Mouse (Mus musculus) CH12.LX (cell line): ENCODE measurements around the gene Abraxas2. TPM values are rescaled to one million over a fixed set of nuclear protein-coding genes. Genes with fewer than 3 reads are reported as not detected.

Experiments
- DNase-seq: peaks from one replicate; pipeline ENCODE4 v3.0.0-alpha.2; 2013; ENCODE audit errors: extremely low read depth
- H3K27ac ChIP-seq: 2 replicates; pipeline ENCODE4 v1.5.1; 2012; ENCODE audit warnings: low read depth, mild to moderate bottlenecking, control low read depth, moderate library complexity; ENCODE audit not compliant: insufficient read depth
- H3K27me3 ChIP-seq: replicated peaks from 2 replicates; pipeline ENCODE3; 2012; ENCODE audit warnings: inconsistent platforms
- H3K36me3 ChIP-seq, 2 experiments: replicated peaks in 1 of 2; 2 replicates each; pipeline versions ENCODE3 to v1.6.1; 2012; ENCODE audit warnings: inconsistent platforms in 1 of 2, low read length in 1 of 2, mild to moderate bottlenecking in 1 of 2, mixed read lengths in 1 of 2, moderate library complexity in 1 of 2; ENCODE audit not compliant: control insufficient read depth in 1 of 2, insufficient read depth in 1 of 2
- H3K4me1 ChIP-seq, 2 experiments: 2 replicates each; pipeline ENCODE4 v1.6.1; 2012; ENCODE audit warnings: inconsistent platforms in 1 of 2, moderate library complexity in 1 of 2; ENCODE audit not compliant: insufficient read depth in 2 of 2, control insufficient read depth in 1 of 2
- H3K4me2 ChIP-seq: 2 replicates; pipeline ENCODE4 v1.6.1; 2012; ENCODE audit warnings: low read depth, mild to moderate bottlenecking, control low read depth; ENCODE audit not compliant: poor library complexity, insufficient read depth, severe bottlenecking
- H3K4me3 ChIP-seq, 3 experiments: fragments of 150-350 bp in 1 of 3; sonication (generic) in 1 of 3; replicated peaks in 1 of 3; 2 replicates each; pipeline versions ENCODE3 to v1.5.1; 2011 to 2012; ENCODE audit warnings: low read depth in 2 of 3, low read length in 2 of 3, mild to moderate bottlenecking in 2 of 3, moderate library complexity in 2 of 3, control low read depth in 1 of 3, improper control_type of control experiment in 1 of 3, inconsistent platforms in 1 of 3, mixed read lengths in 1 of 3; ENCODE audit not compliant: poor library complexity in 1 of 3
- H3K79me2 ChIP-seq: replicated peaks from 2 replicates; pipeline ENCODE4 v1.6.1; 2012; ENCODE audit warnings: mild to moderate bottlenecking, moderate library complexity; ENCODE audit not compliant: control insufficient read depth, poor library complexity, insufficient read depth, severe bottlenecking; ENCODE audit errors: extremely low read depth
- H3K9ac ChIP-seq: 2 replicates; pipeline ENCODE4 v1.6.1; 2012; ENCODE audit warnings: low read depth, mild to moderate bottlenecking, control low read depth, moderate library complexity; ENCODE audit not compliant: insufficient read depth
- H3K9me3 ChIP-seq: replicated peaks from 2 replicates; pipeline ENCODE3; 2012; ENCODE audit warnings: low read length, inconsistent platforms, mixed read lengths
- E2F4 ChIP-seq: IDR thresholded peaks from 2 replicates; pipeline ENCODE4 v1.6.1; 2011; ENCODE audit warnings: low read depth, low read length, improper control_type of control experiment; ENCODE audit not compliant: insufficient replicate concordance
- GABPA ChIP-seq: IDR thresholded peaks from 2 replicates; pipeline ENCODE4 v1.6.1; 2012; ENCODE audit warnings: low read depth, low read length, improper control_type of control experiment, inconsistent platforms; ENCODE audit not compliant: insufficient replicate concordance
- HCFC1 ChIP-seq: IDR thresholded peaks from 2 replicates; pipeline ENCODE4 v1.6.1; 2012; ENCODE audit warnings: low read depth, mild to moderate bottlenecking, inconsistent platforms, low read length, improper control_type of control experiment
- IRF4 ChIP-seq: IDR thresholded peaks from 2 replicates; pipeline ENCODE4 v1.6.1; 2014; ENCODE audit warnings: low read depth, mild to moderate bottlenecking, inconsistent platforms, low read length, improper control_type of control experiment
- MAFK ChIP-seq: IDR thresholded peaks from 2 replicates; pipeline ENCODE4 v1.6.1; 2011; ENCODE audit warnings: low read length, improper control_type of control experiment; ENCODE audit not compliant: insufficient replicate concordance
- MEF2A ChIP-seq: IDR thresholded peaks from 2 replicates; pipeline ENCODE4 v1.6.1; 2014; ENCODE audit warnings: low read depth, mild to moderate bottlenecking, inconsistent platforms, low read length, improper control_type of control experiment, borderline replicate concordance
- MXI1 ChIP-seq: IDR thresholded peaks from 2 replicates; pipeline ENCODE4 v1.6.1; 2011; ENCODE audit warnings: mild to moderate bottlenecking, low read depth, low read length, improper control_type of control experiment
- MYC ChIP-seq: IDR thresholded peaks from 2 replicates; pipeline ENCODE4 v1.6.1; 2011; ENCODE audit warnings: low read depth, mild to moderate bottlenecking, improper control_type of control experiment, low read length
- NELFE ChIP-seq: IDR thresholded peaks from 2 replicates; pipeline ENCODE4 v1.6.1; 2011; ENCODE audit warnings: low read depth, low read length, improper control_type of control experiment
- PAX5 ChIP-seq: IDR thresholded peaks from 2 replicates; pipeline ENCODE4 v1.6.1; 2012; ENCODE audit warnings: low read length, inconsistent platforms, mixed read lengths
- POLR2A ChIP-seq: IDR thresholded peaks from 2 replicates; pipeline ENCODE4 v1.6.1; 2011; ENCODE audit warnings: low read depth, mild to moderate bottlenecking, improper control_type of control experiment, low read length
- POLR2AphosphoS2 ChIP-seq: IDR thresholded peaks from 2 replicates; pipeline ENCODE4 v1.6.1; 2011; ENCODE audit warnings: low read depth, low read length, improper control_type of control experiment
- RAD21 ChIP-seq: IDR thresholded peaks from 2 replicates; pipeline ENCODE4 v1.6.1; 2011; ENCODE audit warnings: low read depth, mild to moderate bottlenecking, low read length, improper control_type of control experiment, moderate library complexity
- RCOR1 ChIP-seq: conservative IDR thresholded peaks from 2 replicates; pipeline ENCODE4 v1.6.1; 2012; ENCODE audit warnings: low read depth, mild to moderate bottlenecking, inconsistent platforms, low read length, improper control_type of control experiment
- SIN3A ChIP-seq: IDR thresholded peaks from 2 replicates; pipeline ENCODE4 v1.6.1; 2012; ENCODE audit warnings: low read length, improper control_type of control experiment, inconsistent platforms
- SMC3 ChIP-seq: IDR thresholded peaks from 2 replicates; pipeline ENCODE4 v1.6.1; 2011; ENCODE audit warnings: low read depth, low read length, improper control_type of control experiment
- TBP ChIP-seq: conservative IDR thresholded peaks from 2 replicates; pipeline ENCODE4 v1.6.1; 2011; ENCODE audit warnings: low read depth, low read length, improper control_type of control experiment
- USF1 ChIP-seq: IDR thresholded peaks from 2 replicates; pipeline ENCODE4 v1.6.1; 2014; ENCODE audit warnings: low read depth, mild to moderate bottlenecking, inconsistent platforms, low read length, improper control_type of control experiment
- USF2 ChIP-seq: conservative IDR thresholded peaks from 2 replicates; pipeline ENCODE4 v1.6.1; 2011; ENCODE audit warnings: low read depth, low read length, improper control_type of control experiment
- ZKSCAN1 ChIP-seq: IDR thresholded peaks from 2 replicates; pipeline ENCODE4 v1.6.1; 2012; ENCODE audit warnings: low read depth, inconsistent platforms, low read length, improper control_type of control experiment, borderline replicate concordance
- ZMIZ1 ChIP-seq: IDR thresholded peaks from 2 replicates; pipeline ENCODE4 v1.6.1; 2012; ENCODE audit warnings: low read depth, mild to moderate bottlenecking, inconsistent platforms, low read length, improper control_type of control experiment
- ZNF384 ChIP-seq: IDR thresholded peaks from 2 replicates; pipeline ENCODE4 v1.6.1; 2012; ENCODE audit warnings: low read depth, low read length, improper control_type of control experiment, inconsistent platforms
- dilution Hi-C: fragments of 300-500 bp; cut with MboI; formaldehyde crosslinking; loops from 2 replicates; pipeline ENCODE4 v1.14.3; 2020; ENCODE audit warnings: low sequenced_read_pairs; ENCODE audit not compliant: extremely low pct_unique_long_range_greater_than_20kb, extremely low pct_ligation_motif_present
- in situ Hi-C: fragments of 300-500 bp; cut with MboI; formaldehyde crosslinking; loops from 3 replicates; pipeline ENCODE4 v1.14.3; 2019; ENCODE audit warnings: low sequenced_read_pairs, low pct_ligation_motif_present, low pct_unique_long_range_greater_than_20kb, mixed read lengths
- polyA plus RNA-seq: library from polyadenylated mRNA; unstranded; fragments of >175 nt; gene quantifications from 2 replicates; pipeline ENCODE4 v1.2.1, GENCODE M21; 2012; ENCODE audit warnings: low read depth; ENCODE audit not compliant: insufficient read length
- total RNA-seq, 2 experiments: library from RNA; depleted of rRNA; stranded (reverse); fragments of 300-350 nt in 1 of 2; fragments of >200 nt in 1 of 2; gene quantifications; 2 replicates each; pipeline ENCODE4 v1.2.3; 2012 to 2014

Abraxas2 gene
- total and polyA plus RNA-seq, 3 experiments = 20.1 to 28.4 (median 21.3) TPM

DNA sequence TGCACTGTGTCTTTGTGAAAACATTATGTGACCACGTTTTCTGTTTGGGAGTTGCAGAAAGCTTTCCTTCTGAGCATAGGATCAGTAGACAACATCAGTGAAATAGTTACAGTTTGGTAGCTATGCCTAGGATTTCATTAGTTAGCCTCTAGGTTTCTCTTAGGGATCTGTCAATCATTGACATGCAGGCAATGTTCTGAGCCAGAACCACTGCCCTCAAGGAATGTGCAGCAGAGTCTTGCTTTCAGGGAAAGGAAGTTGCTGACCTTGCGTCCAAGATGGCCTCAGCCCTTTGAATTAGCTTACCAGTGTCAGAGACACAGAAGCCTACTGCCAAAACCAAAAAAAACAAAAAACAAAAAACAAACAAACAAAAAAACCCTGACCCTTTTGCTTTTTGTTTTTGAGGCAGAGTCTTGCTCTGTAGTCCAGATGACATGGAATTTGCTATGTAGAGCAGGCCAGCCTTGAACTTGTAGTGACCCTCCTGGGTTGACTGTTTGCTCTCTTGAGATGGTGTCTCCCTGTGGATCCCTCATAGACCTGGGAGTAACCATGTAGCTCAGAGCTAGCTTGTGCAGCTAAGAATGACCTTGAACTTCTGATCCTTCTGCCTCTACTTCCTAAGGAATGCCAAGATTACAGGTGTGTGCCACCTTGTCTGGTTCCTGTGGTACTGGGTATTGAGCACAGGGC, 16.5 kb downstream of the Abraxas2 start:
- no peaks in the 10 kb centered on the region for H3K27me3 ChIP-seq
- H3K27ac ChIP-seq = no peak overlapping the region
- no peaks in the 10 kb centered on the region for H3K9me3 ChIP-seq
- no peaks in the 10 kb centered on the region for H3K79me2 ChIP-seq
- peaks cover 80 to 91% of the 10 kb centered on the region in 2 experiments for H3K36me3 ChIP-seq
- TF ChIP-seq USF2 (no peak), E2F4 (no peak), RCOR1 (no peak), GABPA (no peak), ZKSCAN1 (no peak), PAX5 (no peak), POLR2AphosphoS2 (no peak), IRF4 (no peak), MYC (no peak), MEF2A (no peak), MXI1 (no peak), ZMIZ1 (no peak), TBP (no peak), SMC3 (no peak), ZNF384 (no peak), NELFE (no peak), POLR2A (no peak), SIN3A (no peak)
- no peak for DNase-seq
- no peak overlapping the region for H3K4me3 ChIP-seq
- no peak overlapping the region for H3K9ac ChIP-seq
- in situ Hi-C loops = no loop called here
- no peak overlapping the region for H3K4me2 ChIP-seq
- H3K4me1 ChIP-seq = no peaks in the 10 kb centered on the region; a peak in 1 of 4 replicates
- dilution Hi-C loops = no loop called here

DNA sequence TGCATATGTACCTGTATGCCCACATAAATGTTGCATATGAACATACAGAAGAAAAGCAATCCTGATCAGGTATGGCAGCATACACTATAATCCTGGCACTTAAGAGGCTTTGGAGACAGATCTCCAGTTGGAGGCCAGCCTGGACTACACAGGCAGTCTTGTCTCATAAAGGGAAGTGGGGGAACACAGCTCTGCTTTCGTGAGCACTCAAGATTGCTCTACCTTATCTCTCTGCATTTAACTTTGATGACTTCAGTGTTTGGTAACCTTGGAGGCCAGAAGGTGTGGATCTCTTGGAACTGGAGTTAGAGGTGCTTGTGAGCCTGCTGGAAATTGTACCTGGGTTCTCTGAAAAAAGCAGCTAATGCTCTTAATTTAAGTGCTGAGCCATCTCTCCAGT, 21.3 kb downstream of the Abraxas2 start:
- Histone ChIP-seq H3K36me3 (peaks cover 85 to 96% of the 10 kb centered on the region in 2 experiments), H3K27ac (no peak overlapping the region), H3K4me3 (no peak overlapping the region), H3K9me3 (no peaks in the 10 kb centered on the region), H3K4me1 (no peaks in the 10 kb centered on the region), H3K27me3 (no peaks in the 10 kb centered on the region), H3K4me2 (no peak overlapping the region), H3K79me2 (no peaks in the 10 kb centered on the region), H3K9ac (no peak overlapping the region)
- in situ Hi-C loops (no loop called here), dilution Hi-C loops (no loop called here)
- TF ChIP-seq PAX5 (no peak), HCFC1 (no peak), MAFK (no peak), RAD21 (no peak), USF2 (no peak), USF1 (no peak)
- no peak for DNase-seq
